Mouse (Mus musculus): ENCODE data around the gene Gm20828.
"Not testable (repeated sequence)": the region's sequence is repeated elsewhere in the genome, so short reads cannot be mapped to it uniquely, and the experiment has no call there.

Gm20828 gene

GRCm38 (mm10) chrY:11199274-11199673 lies at the start of gene Gm20828:
TSS of gene Gm20828 (minus strand) at chrY:11199374.
- in situ Hi-C loops (cut with MboI, MseI), result not testable (repeated sequence)

Data from T-helper 1 cell (primary cell).